Mouse (Mus musculus) bone marrow macrophage, adult 2 months (primary cell): Measurements from ENCODE around the gene Mboat2.

Experiments
- CTCF ChIP-seq: IDR thresholded peaks from 2 replicates; pipeline ENCODE4 v1.5.1; 2012; ENCODE audit warnings: low read depth, mild to moderate bottlenecking, low read length, moderate library complexity
- POLR2A ChIP-seq: IDR thresholded peaks from 2 replicates; pipeline ENCODE4 v1.6.1; 2012; ENCODE audit warnings: mild to moderate bottlenecking, low read depth, low read length, borderline replicate concordance

- TF ChIP-seq POLR2A: no peak
- TF ChIP-seq CTCF: no peak
Observed at GRCm38 (mm10) chr12:24898226-24898625, 67.5 kb downstream of the Mboat2 start.
